Mouse (Mus musculus): ENCODE measurements at regions not wholly inside any gene's neighbourhood (a gene's known extent, or its start where the extent isn't known, plus 50 kb on each side); places are given as distances from the start of the nearest gene placed in this dataset.

DNA sequence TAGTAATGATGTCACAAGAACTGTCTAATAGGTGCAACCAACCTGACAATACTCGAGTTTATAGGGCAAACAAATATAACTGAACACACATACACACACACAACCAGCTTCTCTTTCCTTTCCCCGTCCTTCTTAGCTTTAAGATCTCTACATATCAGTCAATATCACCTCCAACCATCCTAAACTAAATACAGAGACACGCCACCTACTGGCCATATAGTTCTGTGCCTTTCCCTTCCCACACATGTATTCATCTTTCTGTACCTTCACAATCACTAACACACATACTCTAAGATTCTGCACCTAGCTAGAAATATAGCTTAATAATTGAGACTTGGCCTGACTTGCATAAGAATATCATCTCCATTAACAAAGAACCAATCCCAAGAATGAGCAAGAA is 688.2 kb downstream of the Ntrk3 start:
- Histone ChIP-seq H3K9me3 (no peaks in the 10 kb centered on the region), H3K36me3 (no peaks in the 10 kb centered on the region), H3K27me3 (no peaks in the 10 kb centered on the region), H3K27ac (replicated peaks) (no peak overlapping the region), H3K4me1 (no peaks in the 10 kb centered on the region), H3K9ac (replicated peaks) (no peak overlapping the region), H3K4me2 (replicated peaks) (no peak overlapping the region), H3K4me3 (no peak overlapping the region)
- 74% methylated on average over 3 of the region's 3 CpGs for WGBS
- ATAC-seq (replicated peaks): no peak

DNA sequence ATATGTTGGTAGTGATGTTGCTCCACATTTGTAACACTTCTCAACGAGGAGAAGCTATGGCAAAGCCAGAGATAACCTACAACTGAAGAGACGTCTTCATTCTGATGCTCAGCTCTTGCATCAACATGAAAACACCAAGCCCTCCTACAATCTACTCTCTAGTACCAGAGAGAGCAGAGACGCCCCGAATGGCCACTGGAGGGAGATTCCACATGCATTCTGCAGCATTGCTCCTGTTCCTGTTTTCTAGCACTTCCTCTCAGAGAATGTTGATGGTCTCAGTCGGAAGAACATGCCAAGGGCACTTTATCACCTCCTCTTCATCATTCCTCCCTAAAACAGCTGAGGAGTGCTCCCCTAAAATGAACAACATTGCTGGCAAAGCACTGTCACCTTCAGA is 692.4 kb downstream of the Ntrk3 start:
- Histone ChIP-seq H3K27me3 (no peaks in the 10 kb centered on the region), H3K9ac (replicated peaks) (no peak overlapping the region), H3K4me2 (replicated peaks) (no peak overlapping the region), H3K4me3 (no peak overlapping the region), H3K27ac (replicated peaks) (no peak overlapping the region), H3K9me3 (no peaks in the 10 kb centered on the region), H3K36me3 (no peaks in the 10 kb centered on the region), H3K4me1 (no peaks in the 10 kb centered on the region)
- 72% methylated on average over 5 of the region's 5 CpGs for WGBS
- no peak for ATAC-seq (replicated peaks)

DNA sequence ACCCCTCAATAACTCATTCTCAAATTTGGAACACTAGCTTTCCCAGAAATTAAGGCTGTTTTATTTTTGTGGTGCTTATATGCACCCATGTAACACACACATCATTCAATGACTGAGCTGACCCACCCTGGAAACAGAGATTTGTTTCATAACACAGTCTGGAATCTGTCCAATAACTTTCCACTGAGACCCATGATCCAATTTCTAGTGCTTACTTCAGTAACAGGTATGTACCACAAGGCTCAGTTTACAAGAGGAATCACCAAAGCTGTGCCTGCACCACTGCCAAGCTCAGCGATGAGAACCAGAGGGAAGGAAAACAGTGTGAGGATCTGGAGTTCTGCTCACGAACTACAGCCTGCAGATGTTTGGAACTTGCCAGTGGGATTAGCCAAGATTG is 706.8 kb downstream of the Ntrk3 start:
- Histone ChIP-seq H3K4me3 (no peak overlapping the region), H3K27ac (replicated peaks) (no peak overlapping the region), H3K27me3 (no peaks in the 10 kb centered on the region), H3K4me1 (0 out of 2 replicates have a peak, but pooled peaks cover 4% of the 10 kb centered on the region), H3K9ac (replicated peaks) (no peak overlapping the region), H3K9me3 (no peaks in the 10 kb centered on the region), H3K36me3 (no peaks in the 10 kb centered on the region), H3K4me2 (replicated peaks) (no peak overlapping the region)
- ATAC-seq (replicated peaks): no peak
- 78% methylated on average over 2 of the region's 2 CpGs for WGBS

GRCm38 (mm10) chr7:78026992-78027615 is 710.7 kb downstream of the Ntrk3 start:
- H3K36me3 ChIP-seq: no peaks in the 10 kb centered on the region
- 0 out of 2 replicates have a peak, but pooled peaks cover 4% of the 10 kb centered on the region for H3K4me1 ChIP-seq
- ATAC-seq (replicated peaks): 0 out of 2 replicates have a peak, but pooled peaks have one; percentile 35
- H3K27ac ChIP-seq (replicated peaks): no peak overlapping the region
- no peak overlapping the region for H3K4me2 ChIP-seq (replicated peaks)
- 59% methylated on average over 4 of the region's 4 CpGs for WGBS
- no peak overlapping the region for H3K4me3 ChIP-seq
- H3K9me3 ChIP-seq: no peaks in the 10 kb centered on the region
- no peaks in the 10 kb centered on the region for H3K27me3 ChIP-seq
- H3K9ac ChIP-seq (replicated peaks): no peak overlapping the region

GRCm38 (mm10) chr7:78023591-78023990 is 714.2 kb downstream of the Ntrk3 start:
- no peak overlapping the region for H3K27ac ChIP-seq (replicated peaks)
- ATAC-seq (replicated peaks): no peak
- no peak overlapping the region for H3K9ac ChIP-seq (replicated peaks)
- H3K9me3 ChIP-seq: no peaks in the 10 kb centered on the region
- H3K27me3 ChIP-seq: no peaks in the 10 kb centered on the region
- 100% methylated on average over 1 of the region's 1 CpGs for WGBS
- 0 out of 2 replicates have a peak, but pooled peaks cover 4% of the 10 kb centered on the region for H3K4me1 ChIP-seq
- no peak overlapping the region for H3K4me3 ChIP-seq
- H3K4me2 ChIP-seq (replicated peaks): no peak overlapping the region
- H3K36me3 ChIP-seq: no peaks in the 10 kb centered on the region

- no peak overlapping the region for H3K9ac ChIP-seq (replicated peaks)
- no peak for ATAC-seq (replicated peaks)
- no peaks in the 10 kb centered on the region for H3K27me3 ChIP-seq
- no peaks in the 10 kb centered on the region for H3K9me3 ChIP-seq
- no peaks in the 10 kb centered on the region for H3K36me3 ChIP-seq
- H3K27ac ChIP-seq (replicated peaks): no peak overlapping the region
- 77% methylated on average over 3 of the region's 3 CpGs for WGBS
- H3K4me2 ChIP-seq (replicated peaks): no peak overlapping the region
- H3K4me3 ChIP-seq: no peak overlapping the region
- 0 out of 2 replicates have a peak, but pooled peaks cover 4% of the 10 kb centered on the region for H3K4me1 ChIP-seq
These were observed 714.7 kb downstream of the Ntrk3 start for GRCm38 (mm10) chr7:78023075-78023474.

GRCm38 (mm10) chr7:78013631-78014030 is 724.2 kb downstream of the Ntrk3 start:
- no peak for ATAC-seq (replicated peaks)
- no peaks in the 10 kb centered on the region for H3K36me3 ChIP-seq
- no peak overlapping the region for H3K4me3 ChIP-seq
- no peak overlapping the region for H3K9ac ChIP-seq (replicated peaks)
- H3K4me1 ChIP-seq: no peaks in the 10 kb centered on the region
- 54% methylated on average over 6 of the region's 6 CpGs for WGBS
- no peak overlapping the region for H3K27ac ChIP-seq (replicated peaks)
- no peaks in the 10 kb centered on the region for H3K27me3 ChIP-seq
- no peak overlapping the region for H3K4me2 ChIP-seq (replicated peaks)
- H3K9me3 ChIP-seq: no peaks in the 10 kb centered on the region

DNA sequence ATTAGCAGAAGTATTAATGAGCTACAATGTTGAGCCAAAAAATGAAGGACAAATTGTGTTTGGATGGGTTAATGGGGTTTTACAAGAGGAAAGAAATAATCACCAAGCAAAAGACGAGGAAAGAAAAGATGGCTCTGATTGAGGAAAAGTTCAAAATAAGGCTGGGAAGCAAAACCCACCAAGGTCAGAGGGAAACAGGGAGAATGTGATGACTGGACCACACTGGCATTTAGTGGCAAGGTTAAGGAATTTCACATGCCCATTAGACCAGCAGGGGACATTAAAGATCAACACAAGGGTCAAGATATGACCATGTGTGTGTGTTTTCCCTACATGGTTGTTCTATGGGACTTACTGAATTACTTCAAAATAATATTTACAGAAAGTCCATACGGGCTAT is 734.7 kb downstream of the Ntrk3 start:
- Histone ChIP-seq H3K9me3 (no peaks in the 10 kb centered on the region), H3K27ac (replicated peaks) (no peak overlapping the region), H3K27me3 (no peaks in the 10 kb centered on the region), H3K4me3 (no peak overlapping the region), H3K4me1 (no peaks in the 10 kb centered on the region), H3K36me3 (no peaks in the 10 kb centered on the region), H3K9ac (replicated peaks) (no peak overlapping the region), H3K4me2 (replicated peaks) (no peak overlapping the region)
- 73% methylated on average over 2 of the region's 2 CpGs for WGBS
- ATAC-seq (replicated peaks): no peak

DNA sequence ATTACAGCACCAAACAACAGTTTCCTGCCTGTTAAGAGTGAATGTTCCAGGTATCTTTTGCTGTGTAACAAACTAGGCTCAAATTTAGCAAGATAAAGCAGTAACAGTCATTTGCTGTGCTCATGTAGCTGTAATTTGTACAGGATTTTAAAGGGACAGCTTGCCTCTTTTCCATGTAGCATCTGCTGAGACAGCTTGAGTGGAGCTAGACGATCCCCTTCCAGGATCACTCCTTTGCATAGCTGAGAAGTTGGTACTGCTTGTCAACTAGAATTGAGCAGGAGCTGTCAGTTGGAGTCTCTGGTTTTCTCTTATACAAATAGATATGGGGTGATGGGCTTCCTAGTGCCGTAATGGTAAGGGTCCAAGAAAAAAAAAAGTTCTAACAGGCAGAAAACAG is 744.0 kb downstream of the Ntrk3 start:
- no peaks in the 10 kb centered on the region for H3K9me3 ChIP-seq
- H3K27ac ChIP-seq (replicated peaks): peak overlapping the region; percentile 59; the same call in 1 of the 2 replicates
- H3K27me3 ChIP-seq: no peaks in the 10 kb centered on the region
- ATAC-seq (replicated peaks): peak; percentile 69; the same call in 1 of the 2 replicates
- no peak overlapping the region for H3K4me3 ChIP-seq
- WGBS: 56% methylated on average over 2 of the region's 2 CpGs
- no peak overlapping the region for H3K4me2 ChIP-seq (replicated peaks)
- no peak overlapping the region for H3K9ac ChIP-seq (replicated peaks)
- H3K36me3 ChIP-seq: no peaks in the 10 kb centered on the region
- H3K4me1 ChIP-seq: 0 out of 2 replicates have a peak, but pooled peaks cover 4% of the 10 kb centered on the region

GRCm38 (mm10) chr7:77990150-77990549 is 747.7 kb downstream of the Ntrk3 start:
- peak; percentile 46; the same call in 1 of the 2 replicates for ATAC-seq (replicated peaks)
- no peak overlapping the region for H3K27ac ChIP-seq (replicated peaks)
- no peaks in the 10 kb centered on the region for H3K27me3 ChIP-seq
- no peak overlapping the region for H3K4me3 ChIP-seq
- no peaks in the 10 kb centered on the region for H3K9me3 ChIP-seq
- H3K4me2 ChIP-seq (replicated peaks): no peak overlapping the region
- no peaks in the 10 kb centered on the region for H3K36me3 ChIP-seq
- H3K4me1 ChIP-seq: 0 out of 2 replicates have a peak, but pooled peaks cover 4% of the 10 kb centered on the region
- no peak overlapping the region for H3K9ac ChIP-seq (replicated peaks)
- 50% methylated on average over 10 of the region's 10 CpGs for WGBS

GRCm38 (mm10) chr7:77988177-77988576 is 749.6 kb downstream of the Ntrk3 start:
- no peak overlapping the region for H3K27ac ChIP-seq (replicated peaks)
- no peaks in the 10 kb centered on the region for H3K27me3 ChIP-seq
- no peak overlapping the region for H3K9ac ChIP-seq (replicated peaks)
- ATAC-seq (replicated peaks): no peak
- H3K4me1 ChIP-seq: 0 out of 2 replicates have a peak, but pooled peaks cover 4% of the 10 kb centered on the region
- H3K4me3 ChIP-seq: no peak overlapping the region
- no peak overlapping the region for H3K4me2 ChIP-seq (replicated peaks)
- H3K9me3 ChIP-seq: no peaks in the 10 kb centered on the region
- no peaks in the 10 kb centered on the region for H3K36me3 ChIP-seq
- WGBS: 58% methylated on average over 5 of the region's 5 CpGs

DNA sequence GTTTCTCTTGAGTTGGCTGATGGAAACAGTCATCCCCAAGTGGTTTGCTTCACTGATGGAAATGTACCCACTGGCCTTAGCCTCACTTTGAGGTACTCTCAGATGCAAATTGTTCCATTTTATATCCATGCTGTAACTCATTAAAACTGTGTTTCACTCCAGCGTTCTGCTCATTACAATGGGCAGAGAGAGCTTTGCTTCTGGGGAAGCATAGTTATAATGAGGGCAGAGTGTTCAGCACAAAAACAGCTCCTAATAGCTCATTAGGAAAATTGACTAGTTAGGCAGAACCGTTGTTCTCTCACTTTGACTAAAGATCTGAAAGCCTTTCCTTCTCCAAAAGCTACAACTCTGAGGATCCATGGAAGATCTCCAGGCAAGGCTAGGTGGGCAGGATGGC is 771.2 kb downstream of the Ntrk3 start:
- WGBS: 15% methylated on average over 2 of the region's 2 CpGs
- Histone ChIP-seq H3K36me3 (no peaks in the 10 kb centered on the region), H3K9me3 (no peaks in the 10 kb centered on the region), H3K27ac (replicated peaks) (no peak overlapping the region), H3K4me1 (no peaks in the 10 kb centered on the region; the same call in 1 of the 2 replicates), H3K4me2 (replicated peaks) (no peak overlapping the region), H3K9ac (replicated peaks) (no peak overlapping the region), H3K27me3 (no peaks in the 10 kb centered on the region), H3K4me3 (no peak overlapping the region)
- ATAC-seq (replicated peaks): peak; percentile 67; the same call in 1 of the 2 replicates

- WGBS: 62% methylated on average over 2 of the region's 2 CpGs
- peaks cover 14% of the 10 kb centered on the region for H3K4me1 ChIP-seq
- H3K27ac ChIP-seq (replicated peaks): no peak overlapping the region
- H3K4me3 ChIP-seq: no peak overlapping the region
- H3K9ac ChIP-seq (replicated peaks): no peak overlapping the region
- no peaks in the 10 kb centered on the region for H3K36me3 ChIP-seq
- no peaks in the 10 kb centered on the region for H3K27me3 ChIP-seq
- no peak for ATAC-seq (replicated peaks)
- no peak overlapping the region for H3K4me2 ChIP-seq (replicated peaks)
- H3K9me3 ChIP-seq: no peaks in the 10 kb centered on the region
These were observed 804.4 kb downstream of the Ntrk3 start for GRCm38 (mm10) chr7:77933366-77933765.

Measured in forebrain, embryonic 15.5 days (tissue).